ENCODE assay signal across 11 mouse cellular contexts in the genomic region with DNA sequence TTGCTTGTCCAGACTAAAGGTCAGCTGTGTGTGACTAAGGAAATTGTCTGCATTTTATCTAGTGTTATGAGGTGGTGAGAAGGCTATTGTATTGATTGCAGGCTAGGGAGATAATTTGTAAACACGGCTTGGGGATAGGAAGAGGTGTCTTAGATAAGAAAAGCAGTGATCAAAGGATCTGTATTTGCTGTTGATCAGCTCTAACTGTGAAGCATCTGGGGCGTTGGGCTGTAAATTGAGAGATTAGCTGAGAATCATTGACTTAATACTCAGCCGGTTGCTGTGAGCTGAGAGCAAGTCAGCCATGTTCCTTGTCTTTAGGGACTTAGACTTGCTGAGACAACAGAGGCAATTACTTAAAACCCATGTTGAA. TPM values are rescaled to one million over a fixed set of nuclear protein-coding genes. Genes with fewer than 3 reads are reported as not detected.
DNase-seq lines count a peak whose midpoint lies in the region; ATAC-seq and TF ChIP-seq lines count a peak whose summit lies in the region.
"Had no signal": no experiment of that assay in that cellular context is flagged by ENCODE, and none has a peak within 500 bp of the region (broad histone marks: within the 10 kb centered on the region; RNA-seq: fewer than 3 reads in every experiment).

No protein-coding gene starts in this region.

- H3K9me3 ChIP-seq in kidney, embryonic 15.5 days (replicated peaks) = no peaks in the 10 kb centered on the region
- H3K9me3 ChIP-seq in kidney, embryonic 14.5 days (ENCODE audit: control insufficient read depth, low read length) = no peaks in the 10 kb centered on the region
- H3K9me3 ChIP-seq in heart, postnatal 0 days (replicated peaks; ENCODE audit: control insufficient read depth, low read length) = no peaks in the 10 kb centered on the region
- no peaks in the 10 kb centered on the region for H3K9me3 ChIP-seq in liver, postnatal 0 days (ENCODE audit: low read length)
- H3K9me3 ChIP-seq: embryonic facial prominence, embryonic 12.5 days; lung, embryonic 15.5 days; neural tube, embryonic 12.5 days had no signal

- peak overlapping the region; percentile 89 for H3K27ac ChIP-seq in kidney, embryonic 15.5 days
- no peak overlapping the region for H3K27ac ChIP-seq in kidney, embryonic 14.5 days (ENCODE audit: low read depth, low read length)
- peak overlapping the region; percentile 73 for H3K27ac ChIP-seq in heart, postnatal 0 days (ENCODE audit: low read depth)
- H3K27ac ChIP-seq in liver, postnatal 0 days (ENCODE audit: low read depth) = peak overlapping the region; percentile 34; the same call in 1 of the 2 replicates
- H3K27ac ChIP-seq: embryonic facial prominence, embryonic 12.5 days; lung, embryonic 15.5 days; neural tube, embryonic 12.5 days had no signal

- no peak for ATAC-seq in kidney, embryonic 15.5 days (replicated peaks; ENCODE audit: low FRiP score)
- ATAC-seq in kidney, embryonic 14.5 days (ENCODE audit: low FRiP score, low TSS enrichment) = no peak
- no peak; the same call in 1 of the 2 replicates for ATAC-seq in heart, postnatal 0 days (ENCODE audit: insufficient read depth, low read depth)
- no peak for ATAC-seq in liver, postnatal 0 days

- WGBS in kidney, embryonic 15.5 days = 33% methylated on average over 3 of the region's 3 CpGs
- 33% methylated on average over 3 of the region's 3 CpGs for WGBS in kidney, embryonic 14.5 days
- WGBS in heart, postnatal 0 days = 7% methylated on average over 3 of the region's 3 CpGs
- 17% methylated on average over 3 of the region's 3 CpGs for WGBS in liver, postnatal 0 days (ENCODE audit: insufficient replicate concordance)

- no peak for TF ChIP-seq EP300 in heart, postnatal 0 days (IDR thresholded peaks at IDR 0.05; ENCODE audit: low read depth)
- TF ChIP-seq EP300 in liver, postnatal 0 days (IDR thresholded peaks at IDR 0.05; ENCODE audit: low read depth) = 0 out of 2 replicates have a peak, but pooled peaks have one; percentile 2

- H3K4me1 ChIP-seq in kidney, embryonic 15.5 days = peaks cover 47% of the 10 kb centered on the region
- peaks cover 15% of the 10 kb centered on the region for H3K4me1 ChIP-seq in kidney, embryonic 14.5 days (ENCODE audit: control insufficient read depth, insufficient read depth, low read length)
- H3K4me1 ChIP-seq in heart, postnatal 0 days (ENCODE audit: control insufficient read depth, insufficient read depth) = peaks cover 30% of the 10 kb centered on the region
- H3K4me1 ChIP-seq in liver, postnatal 0 days (ENCODE audit: insufficient read depth) = peaks cover 32% of the 10 kb centered on the region
- H3K4me1 ChIP-seq: neural tube, embryonic 12.5 days had no signal

- H3K9ac ChIP-seq in kidney, embryonic 15.5 days = no peak overlapping the region
- H3K9ac ChIP-seq in kidney, embryonic 14.5 days (ENCODE audit: low read depth, low read length) = no peak overlapping the region
- H3K9ac ChIP-seq in heart, postnatal 0 days (replicated peaks; ENCODE audit: low read depth, low read length) = no peak overlapping the region
- no peak overlapping the region for H3K9ac ChIP-seq in liver, postnatal 0 days (replicated peaks)
- H3K9ac ChIP-seq: embryonic facial prominence, embryonic 12.5 days; lung, embryonic 15.5 days; neural tube, embryonic 12.5 days had no signal

- no peak overlapping the region for H3K4me3 ChIP-seq in kidney, embryonic 15.5 days (replicated peaks)
- no peak overlapping the region for H3K4me3 ChIP-seq in kidney, embryonic 14.5 days (ENCODE audit: low read length)
- H3K4me3 ChIP-seq in heart, postnatal 0 days (ENCODE audit: low read depth, low read length) = no peak overlapping the region
- no peak overlapping the region for H3K4me3 ChIP-seq in liver, postnatal 0 days (ENCODE audit: low read depth, low read length)
- H3K4me3 ChIP-seq: embryonic facial prominence, embryonic 12.5 days; lung, embryonic 15.5 days; neural tube, embryonic 12.5 days had no signal

- no peak for DNase-seq in heart, postnatal 0 days (ENCODE audit: low spot score)
- DNase-seq in liver, postnatal 0 days = no peak
- peak; percentile 40 for DNase-seq in retina, embryonic 14.5 days (ENCODE audit: low spot score)
- DNase-seq in thymus, postnatal 36 days = no peak
- no peak for DNase-seq in frontal cortex, postnatal 36 days (ENCODE audit: low spot score in 2 of 2)
- DNase-seq: kidney, adult 11 months had no signal

- H3K27me3 ChIP-seq in kidney, embryonic 15.5 days = no peaks in the 10 kb centered on the region
- no peaks in the 10 kb centered on the region for H3K27me3 ChIP-seq in kidney, embryonic 14.5 days (ENCODE audit: control insufficient read depth, insufficient read depth, low read length)
- H3K27me3 ChIP-seq in heart, postnatal 0 days (ENCODE audit: control insufficient read depth, insufficient read depth, low read length) = no peaks in the 10 kb centered on the region
- H3K27me3 ChIP-seq in liver, postnatal 0 days (ENCODE audit: insufficient read depth, low read length) = no peaks in the 10 kb centered on the region
- H3K27me3 ChIP-seq: embryonic facial prominence, embryonic 12.5 days; lung, embryonic 15.5 days; neural tube, embryonic 12.5 days had no signal

- no peaks in the 10 kb centered on the region for H3K36me3 ChIP-seq in kidney, embryonic 15.5 days
- H3K36me3 ChIP-seq in kidney, embryonic 14.5 days (ENCODE audit: control insufficient read depth, insufficient read depth, low read length) = no peaks in the 10 kb centered on the region
- H3K36me3 ChIP-seq in heart, postnatal 0 days (replicated peaks; ENCODE audit: control insufficient read depth, insufficient read depth, low read length) = no peaks in the 10 kb centered on the region
- H3K36me3 ChIP-seq in liver, postnatal 0 days (replicated peaks; ENCODE audit: insufficient read depth, low read length) = no peaks in the 10 kb centered on the region
- H3K36me3 ChIP-seq: embryonic facial prominence, embryonic 12.5 days; lung, embryonic 15.5 days; neural tube, embryonic 12.5 days had no signal

- TF ChIP-seq CTCF in heart, postnatal 0 days (IDR thresholded peaks at IDR 0.05; ENCODE audit: low read depth) = no peak
- TF ChIP-seq CTCF in liver, postnatal 0 days (IDR thresholded peaks at IDR 0.05; ENCODE audit: low read depth) = no peak

- H3K4me2 ChIP-seq in kidney, embryonic 15.5 days = no peak overlapping the region
- H3K4me2 ChIP-seq in kidney, embryonic 14.5 days (replicated peaks; ENCODE audit: low read depth, low read length) = no peak overlapping the region
- H3K4me2 ChIP-seq in heart, postnatal 0 days (ENCODE audit: low read depth, low read length) = no peak overlapping the region
- no peak overlapping the region for H3K4me2 ChIP-seq in liver, postnatal 0 days (ENCODE audit: low read depth, low read length)
- H3K4me2 ChIP-seq: embryonic facial prominence, embryonic 12.5 days; lung, embryonic 15.5 days; neural tube, embryonic 12.5 days had no signal

RNA-seq across cellular contexts. Expression of gene Rad51b, which starts 55.6 kb away (rescaled TPM):
- polyA plus RNA-seq in kidney, embryonic 15.5 days (2015; fragmentation: Nextera tagmentation; extraction: Ambion mirVana) = 7.8 and 8.2 TPM in 2 replicates
- polyA plus RNA-seq in kidney, embryonic 14.5 days (2014; fragmentation: Nextera tagmentation; extraction: Ambion mirVana) = 7.2 and 8.5 TPM in 2 replicates
- 1.4 and 1.9 TPM in 2 replicates for total RNA-seq in heart, postnatal 0 days (2014; rRNA removed; ENCODE audit: low replicate concordance)
- polyA plus RNA-seq in heart, postnatal 0 days (2015; fragmentation: Nextera tagmentation; extraction: Ambion mirVana) = 1.8 and 2.0 TPM in 2 replicates
- 2.5 TPM in 2 replicates for polyA plus RNA-seq in liver, postnatal 0 days (2015; fragmentation: Nextera tagmentation; extraction: Ambion mirVana)

RNA-seq across cellular contexts. Expression of gene Zfyve26, which starts 56.6 kb away (rescaled TPM):
- 14.4 and 15.4 TPM in 2 replicates for polyA plus RNA-seq in kidney, embryonic 15.5 days (2015; fragmentation: Nextera tagmentation; extraction: Ambion mirVana)
- polyA plus RNA-seq in kidney, embryonic 14.5 days (2014; fragmentation: Nextera tagmentation; extraction: Ambion mirVana) = 12.8 and 19.4 TPM in 2 replicates
- 9.7 and 17.0 TPM in 2 replicates for total RNA-seq in heart, postnatal 0 days (2014; rRNA removed; ENCODE audit: low replicate concordance)
- 4.5 and 4.9 TPM in 2 replicates for polyA plus RNA-seq in heart, postnatal 0 days (2015; fragmentation: Nextera tagmentation; extraction: Ambion mirVana)
- 4.2 and 4.8 TPM in 2 replicates for polyA plus RNA-seq in liver, postnatal 0 days (2015; fragmentation: Nextera tagmentation; extraction: Ambion mirVana)
